Mouse (Mus musculus): ENCODE results near the gene Sele. TPM values are rescaled to one million over a fixed set of nuclear protein-coding genes. Genes with fewer than 3 reads are reported as not detected.

The Sele gene
- 0.05 TPM in 2 replicates for polyA plus RNA-seq (2012; rRNA removed)

GRCm38 (mm10) chr1:164047934-164048333 is at the start of gene Sele:
Gene Sele, plus strand, starts transcription at chr1:164048234.

GRCm38 (mm10) chr1:164061925-164062324 is 13.9 kb downstream of the Sele start, which contains the start of gene Sell:
Gene Sell, plus strand, starts transcription at chr1:164061982.

Other genes with a start within 250 kb of the Sele start
- 7.4 and 7.9 TPM in 2 replicates for gene Scyl3, start 119.1 kb upstream of the Sele start, polyA plus RNA-seq (2012; rRNA removed)
- 0.69 and 0.78 TPM in 2 replicates for gene BC055324, start 53.4 kb upstream of the Sele start, polyA plus RNA-seq (2012; rRNA removed)
- gene Mettl18, start 53.3 kb upstream of the Sele start, polyA plus RNA-seq (2012; rRNA removed): 0.16 and 0.51 TPM in 2 replicates
- 0.33 and 1.4 TPM in 2 replicates for gene Sell, start 13.7 kb downstream of the Sele start, polyA plus RNA-seq (2012; rRNA removed)
- 0.65 and 3.2 TPM in 2 replicates for gene Selp, start 67.0 kb downstream of the Sele start, polyA plus RNA-seq (2012; rRNA removed)
- gene F5, start 103.6 kb downstream of the Sele start, polyA plus RNA-seq (2012; rRNA removed): 0.13 and 0.21 TPM in 2 replicates
- 7.3 and 10.0 TPM in 2 replicates for gene Slc19a2, start 200.8 kb downstream of the Sele start, polyA plus RNA-seq (2012; rRNA removed)
- 1.3 and 1.6 TPM in 2 replicates for gene Ccdc181, start 227.4 kb downstream of the Sele start, polyA plus RNA-seq (2012; rRNA removed)

Measured in colon, adult 2 months (tissue).